Mouse (Mus musculus) kidney, adult 2 months (tissue): ENCODE data around the gene Tsga10ip.

ENCODE experiments used
- CTCF ChIP-seq: fragments of 200-500 bp; conservative IDR thresholded peaks from 2 replicates; pipeline ENCODE4 v1.5.1; 2011; ENCODE audit warnings: low read depth, mild to moderate bottlenecking, control low read depth, low read length, moderate library complexity, mixed read lengths; ENCODE audit not compliant: insufficient read depth, insufficient read length
- POLR2A ChIP-seq: fragments of 200-500 bp; IDR thresholded peaks from one replicate; pipeline ENCODE4 v1.6.1; 2011; ENCODE audit warnings: low read depth, low read length, control low read depth

DNA sequence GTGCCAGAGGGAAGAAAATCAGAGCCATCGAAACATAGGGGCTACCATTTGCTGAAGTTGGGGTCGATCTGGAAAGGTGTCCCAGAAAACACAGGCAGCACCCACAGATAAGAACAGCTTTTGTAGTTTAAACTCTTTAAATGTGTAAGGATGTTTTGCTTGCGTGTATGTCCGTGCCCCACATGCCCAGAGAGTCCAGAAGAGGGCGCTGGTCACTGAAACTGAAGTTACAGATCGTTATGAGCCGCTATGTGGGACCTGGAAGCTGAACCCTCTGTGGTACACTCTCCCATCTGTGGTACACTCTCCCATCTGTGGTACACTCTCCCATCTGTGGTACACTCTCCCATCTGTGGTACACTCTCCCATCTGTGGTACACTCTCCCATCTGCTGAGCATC lies 4.8 kb upstream of the Tsga10ip start:
- TF ChIP-seq CTCF (peak; percentile 79), POLR2A (no peak)
